Mouse (Mus musculus) cortical plate, adult 2 months (tissue): ENCODE measurements around the gene Cacna1c. TPM values are rescaled to one million over a fixed set of nuclear protein-coding genes. Genes with fewer than 3 reads are reported as not detected.

Experiments used
- H3K27ac ChIP-seq: fragments of 200-500 bp; 2 replicates; pipeline ENCODE4 v1.5.1; 2012; ENCODE audit warnings: low read length, control low read depth, inconsistent platforms; ENCODE audit not compliant: insufficient read depth
- H3K4me1 ChIP-seq: fragments of 200-500 bp; 2 replicates; pipeline ENCODE4 v1.6.1; 2011; ENCODE audit warnings: low read length; ENCODE audit not compliant: control insufficient read depth, insufficient read depth
- H3K4me3 ChIP-seq: fragments of 200-500 bp; 2 replicates; pipeline ENCODE4 v1.5.1; 2011; ENCODE audit warnings: mild to moderate bottlenecking, low read length, control low read depth; ENCODE audit not compliant: insufficient read depth
- CTCF ChIP-seq: fragments of 200-500 bp; IDR thresholded peaks from 2 replicates; pipeline ENCODE4 v1.5.1; 2011; ENCODE audit warnings: mild to moderate bottlenecking, control low read depth, low read length; ENCODE audit not compliant: insufficient read depth; ENCODE audit errors: extremely low read depth
- POLR2A ChIP-seq: fragments of 200-500 bp; IDR thresholded peaks from 2 replicates; pipeline ENCODE4 v1.6.1; 2011; ENCODE audit warnings: mild to moderate bottlenecking, low read length, control low read depth; ENCODE audit not compliant: insufficient read depth; ENCODE audit errors: extremely low read depth
- polyA plus RNA-seq: library from polyadenylated mRNA; depleted of rRNA; stranded (reverse); fragments of >200 nt; gene quantifications from 2 replicates; pipeline ENCODE4 v1.2.3, GENCODE M21; 2012

Gene Cacna1c
- polyA plus RNA-seq, 1 experiment: 15.9 TPM

- TF ChIP-seq CTCF (no peak), POLR2A (no peak)
- Histone ChIP-seq H3K27ac (peak overlapping the region; percentile 35; the same call in 1 of the 2 replicates), H3K4me3 (no peak overlapping the region), H3K4me1 (peaks cover 3% of the 10 kb centered on the region; the same call in 1 of the 2 replicates)
Observed at GRCm38 (mm10) chr6:118899688-118900087, 296.5 kb downstream of the Cacna1c start.

- H3K4me1 ChIP-seq: peaks cover 10% of the 10 kb centered on the region
- no peak overlapping the region for H3K27ac ChIP-seq
- no peak overlapping the region for H3K4me3 ChIP-seq
- TF ChIP-seq POLR2A: no peak
- no peak for TF ChIP-seq CTCF
Observed at GRCm38 (mm10) chr6:118897101-118897500, 299.1 kb downstream of the Cacna1c start.

GRCm38 (mm10) chr6:118894043-118894442 is 302.2 kb downstream of the Cacna1c start:
- TF ChIP-seq POLR2A: no peak
- Histone ChIP-seq H3K4me3 (no peak overlapping the region), H3K4me1 (peaks cover 9% of the 10 kb centered on the region), H3K27ac (no peak overlapping the region)

GRCm38 (mm10) chr6:118889441-118889840 is 306.8 kb downstream of the Cacna1c start:
- H3K27ac ChIP-seq: no peak overlapping the region
- TF ChIP-seq CTCF: no peak
- TF ChIP-seq POLR2A: no peak
- H3K4me3 ChIP-seq: no peak overlapping the region
- peaks cover 15% of the 10 kb centered on the region for H3K4me1 ChIP-seq

- TF ChIP-seq CTCF: no peak
- no peak for TF ChIP-seq POLR2A
Observed at GRCm38 (mm10) chr6:118887032-118887431, 309.2 kb downstream of the Cacna1c start.

GRCm38 (mm10) chr6:118884961-118885360 is 311.3 kb downstream of the Cacna1c start:
- peak overlapping the region; percentile 95 for H3K27ac ChIP-seq
- H3K4me1 ChIP-seq: peaks cover 13% of the 10 kb centered on the region
- no peak for TF ChIP-seq POLR2A
- TF ChIP-seq CTCF: no peak
- H3K4me3 ChIP-seq: no peak overlapping the region

More at GRCm38 (mm10) chr6:118887032-118887431, 309.2 kb downstream of the Cacna1c start:
- H3K4me3 ChIP-seq: no peak overlapping the region
- H3K27ac ChIP-seq: no peak overlapping the region
- H3K4me1 ChIP-seq: peaks cover 14% of the 10 kb centered on the region

- peak overlapping the region; percentile 95 for H3K27ac ChIP-seq
- no peak overlapping the region for H3K4me3 ChIP-seq
- TF ChIP-seq CTCF: no peak
- TF ChIP-seq POLR2A: no peak
- peaks cover 13% of the 10 kb centered on the region for H3K4me1 ChIP-seq
Observed at GRCm38 (mm10) chr6:118884073-118884551, 312.1 kb downstream of the Cacna1c start.

- Histone ChIP-seq H3K27ac (no peak overlapping the region), H3K4me3 (no peak overlapping the region), H3K4me1 (no peaks in the 10 kb centered on the region)
- TF ChIP-seq CTCF (no peak), POLR2A (no peak)
Observed at GRCm38 (mm10) chr6:118876204-118876603, 320.0 kb downstream of the Cacna1c start.

- Histone ChIP-seq H3K4me1 (peaks cover 10% of the 10 kb centered on the region; the same call in 1 of the 2 replicates), H3K4me3 (no peak overlapping the region), H3K27ac (no peak overlapping the region)
- no peak for TF ChIP-seq POLR2A
- no peak for TF ChIP-seq CTCF
Observed at GRCm38 (mm10) chr6:118870241-118870841, 325.9 kb downstream of the Cacna1c start.

- H3K4me3 ChIP-seq: no peak overlapping the region
- peaks cover 12% of the 10 kb centered on the region; the same call in 1 of the 2 replicates for H3K4me1 ChIP-seq
- TF ChIP-seq CTCF (no peak), POLR2A (no peak)
- no peak overlapping the region for H3K27ac ChIP-seq
Observed at GRCm38 (mm10) chr6:118867384-118867783, 328.8 kb downstream of the Cacna1c start.
